Mouse (Mus musculus): Measurements from ENCODE around the gene Erfe.

DNA sequence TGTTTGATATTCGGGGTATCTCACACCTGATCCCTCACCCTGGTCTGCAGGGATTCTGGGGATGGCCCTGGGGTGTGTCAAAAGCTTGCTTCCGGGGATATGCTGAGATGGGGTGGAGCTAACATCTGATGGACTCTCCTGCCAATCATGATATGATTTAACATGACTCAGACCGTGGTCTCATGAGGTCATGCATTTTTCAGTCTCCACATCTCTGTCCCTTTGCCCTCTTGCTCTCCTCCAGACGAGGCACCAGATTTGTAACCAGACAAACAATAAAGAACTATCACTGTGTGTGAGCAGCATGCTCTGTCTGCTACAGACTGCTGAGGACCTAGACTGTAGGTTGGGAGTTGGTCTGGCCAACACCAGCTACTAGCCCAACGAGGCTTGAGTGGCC, 4.1 kb upstream of the Erfe start:
- TF ChIP-seq CTCF (IDR thresholded peaks at IDR 0.05; ENCODE audit: insufficient read depth, low read length) (no peak), POLR2A (IDR thresholded peaks at IDR 0.05; ENCODE audit: borderline replicate concordance, extremely low read depth, low read depth, low read length) (no peak)
